9 mouse cellular contexts compared by ENCODE assay signal in genomic region chr2:50916323-50917221, GRCm38 (mm10).
DNase-seq lines count a peak whose midpoint lies in the region; ATAC-seq and TF ChIP-seq lines count a peak whose summit lies in the region.
"Had no signal": no experiment of that assay in that cellular context is flagged by ENCODE, and none has a peak within 500 bp of the region (broad histone marks: within the 10 kb centered on the region; RNA-seq: fewer than 3 reads in every experiment).

No protein-coding gene starts in this region.

- peak; percentile 88 for ATAC-seq in hindbrain, embryonic 15.5 days (ENCODE audit: low FRiP score, low read depth)
- no peak for ATAC-seq in granulocyte monocyte progenitor cell, adult 5-6 weeks (replicated peaks; ENCODE audit: poor library complexity, severe bottlenecking)

- no peak overlapping the region for H3K9ac ChIP-seq in hindbrain, embryonic 15.5 days

- no peaks in the 10 kb centered on the region for H3K36me3 ChIP-seq in hindbrain, embryonic 15.5 days

- H3K27me3 ChIP-seq in hindbrain, embryonic 15.5 days: no peaks in the 10 kb centered on the region

- no peak for TF ChIP-seq POLR2A in embryonic fibroblast, embryonic 13.5 days (IDR thresholded peaks at IDR 0.05; ENCODE audit: low read depth, low read length)

- H3K4me1 ChIP-seq in embryonic fibroblast, embryonic 13.5 days (ENCODE audit: control insufficient read depth, insufficient read depth, low read length): no peaks in the 10 kb centered on the region
- peaks cover 11% of the 10 kb centered on the region for H3K4me1 ChIP-seq in hindbrain, embryonic 15.5 days (replicated peaks)

- no peak overlapping the region for H3K4me3 ChIP-seq in embryonic fibroblast, embryonic 13.5 days (ENCODE audit: insufficient read depth, low read length)
- no peak overlapping the region for H3K4me3 ChIP-seq in hindbrain, embryonic 15.5 days
- H3K4me3 ChIP-seq: erythroblast, embryonic 14.5 days; myocyte had no signal

- H3K27ac ChIP-seq in embryonic fibroblast, embryonic 13.5 days (ENCODE audit: insufficient read depth, low read length): peak overlapping the region; percentile 65
- peak overlapping the region; percentile 60 for H3K27ac ChIP-seq in hindbrain, embryonic 15.5 days (replicated peaks)

- 31% methylated on average over 18 of the region's 18 CpGs for WGBS in hindbrain, embryonic 15.5 days

- DNase-seq in lung, postnatal 10 days: peak; percentile 9
- DNase-seq in lung, postnatal 4 days: no peak
- peak; percentile 6 for DNase-seq in right cerebral cortex, postnatal 4 days
- no peak for DNase-seq in lung, postnatal 36 days

- H3K9me3 ChIP-seq in hindbrain, embryonic 15.5 days: no peaks in the 10 kb centered on the region

- H3K4me2 ChIP-seq in hindbrain, embryonic 15.5 days: no peak overlapping the region

- no peak for TF ChIP-seq CTCF in embryonic fibroblast, embryonic 13.5 days (IDR thresholded peaks at IDR 0.05; ENCODE audit: borderline replicate concordance, insufficient read depth, low read length)

Comparison
In these comparisons a context has a peak if more than half of its experiments do, and no peak if none do; other contexts are left out.
1. DNase-seq: peak in lung, postnatal 10 days (single experiment) and right cerebral cortex, postnatal 4 days (single experiment); none in lung, postnatal 4 days (0 of 2) and lung, postnatal 36 days (single experiment).